Mouse (Mus musculus): ENCODE measurements around the gene Wt1. TPM values are rescaled to one million over a fixed set of nuclear protein-coding genes. Genes with fewer than 3 reads are reported as not detected.
A peak's percentile ranks its signal among the peaks of the same experiment; 100 is the strongest.

Gene Wt1
- polyA plus RNA-seq, 1 experiment from 2014 or later = 0.15 TPM

DNA sequence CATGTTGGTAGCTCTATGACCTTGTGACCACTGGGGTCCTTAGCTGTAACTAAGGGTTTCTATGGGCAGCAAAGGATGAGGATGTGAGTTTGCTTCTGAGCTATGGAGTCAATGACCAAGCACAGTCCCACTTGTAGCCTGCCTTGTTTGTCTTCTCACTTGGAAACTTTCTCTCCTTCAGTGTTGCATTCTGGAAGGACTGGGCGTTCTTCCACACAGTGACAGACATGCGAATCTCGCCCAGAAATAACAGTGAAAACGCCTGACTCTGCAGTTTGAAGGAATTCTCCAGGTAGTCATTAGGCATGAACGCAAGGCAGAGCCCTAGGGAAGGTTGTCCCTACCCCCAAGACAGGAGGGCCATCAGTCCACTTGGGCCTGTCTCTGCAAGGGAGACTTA lies 35.3 kb upstream of the Wt1 start:
- Histone ChIP-seq H3K4me2 (ENCODE audit: low read depth, low read length, severe bottlenecking) (no peak overlapping the region), H3K9me3 (ENCODE audit: control insufficient read depth, low read length) (no peaks in the 10 kb centered on the region), H3K27ac (ENCODE audit: low read depth, low read length) (no peak overlapping the region), H3K4me1 (replicated peaks; ENCODE audit: control insufficient read depth, insufficient read depth, low read length) (no peaks in the 10 kb centered on the region; the same call in 1 of the 2 replicates), H3K4me3 (ENCODE audit: low read depth, low read length) (no peak overlapping the region), H3K9ac (ENCODE audit: low read length) (no peak overlapping the region), H3K36me3 (ENCODE audit: control insufficient read depth, insufficient read depth, low read length) (no peaks in the 10 kb centered on the region), H3K27me3 (ENCODE audit: control insufficient read depth, insufficient read depth, low read length) (no peaks in the 10 kb centered on the region)
- 87% methylated on average over 5 of the region's 5 CpGs for WGBS
- DNase-seq (ENCODE audit: low spot score) = no peak
- ATAC-seq (replicated peaks; ENCODE audit: low FRiP score) = no peak

- Histone ChIP-seq H3K27me3 (ENCODE audit: control insufficient read depth, insufficient read depth, low read length) (no peaks in the 10 kb centered on the region), H3K4me3 (ENCODE audit: low read depth, low read length) (no peak within 1 kb of the TSS), H3K4me2 (ENCODE audit: low read depth, low read length, severe bottlenecking) (no peak within 1 kb of the TSS), H3K9me3 (ENCODE audit: control insufficient read depth, low read length) (no peaks in the 10 kb centered on the region), H3K4me1 (replicated peaks; ENCODE audit: control insufficient read depth, insufficient read depth, low read length) (no peaks in the 10 kb centered on the region; the same call in 1 of the 2 replicates), H3K27ac (ENCODE audit: low read depth, low read length) (no peak within 1 kb of the TSS), H3K9ac (ENCODE audit: low read length) (no peak within 1 kb of the TSS), H3K36me3 (ENCODE audit: control insufficient read depth, insufficient read depth, low read length) (no peaks in the 10 kb centered on the region)
- WGBS = 87% methylated on average over 2 of the region's 2 CpGs
- ATAC-seq (replicated peaks; ENCODE audit: low FRiP score) = no peak
- DNase-seq (ENCODE audit: low spot score) = no peak
Measured at GRCm38 (mm10) chr2:105091718-105092117, 34.6 kb upstream of the Wt1 start, which contains the start of gene Gm11060. Gm11060 (plus strand) TSS chr2:105092018.

DNA sequence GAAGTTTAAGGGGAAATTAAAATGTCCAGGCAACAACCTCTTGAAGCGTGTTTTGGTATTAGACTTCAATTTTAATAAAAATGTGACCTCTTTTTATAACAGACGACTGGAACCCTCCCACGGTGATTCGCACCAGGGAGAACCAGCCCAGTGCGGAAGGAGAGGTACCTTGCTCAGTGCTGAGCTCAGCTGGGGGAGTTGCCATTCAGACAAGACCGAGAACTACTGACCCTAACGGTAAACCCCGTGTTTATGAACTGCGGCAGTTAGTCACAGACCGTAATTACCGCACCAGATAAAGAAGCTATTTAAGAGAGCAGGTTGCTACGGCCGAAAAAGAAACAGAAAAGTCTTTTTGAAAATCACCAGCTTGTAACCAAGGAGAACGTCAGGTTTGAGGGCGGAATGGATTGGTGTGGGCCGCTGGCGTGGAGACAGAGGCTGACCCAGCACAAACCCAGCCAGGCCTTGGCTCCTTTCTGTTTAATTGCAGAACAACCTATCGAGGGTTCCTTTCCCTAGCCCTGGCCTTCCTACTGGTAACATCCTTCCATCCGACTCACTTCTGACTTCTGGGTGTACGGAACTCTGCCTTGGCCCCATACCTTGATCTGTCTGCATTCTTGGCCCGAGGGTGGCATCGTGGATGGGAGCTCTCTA lies 28.9 kb upstream of the Wt1 start:
- Histone ChIP-seq H3K36me3 (ENCODE audit: control insufficient read depth, insufficient read depth, low read length) (no peaks in the 10 kb centered on the region), H3K9me3 (ENCODE audit: control insufficient read depth, low read length) (no peaks in the 10 kb centered on the region), H3K9ac (ENCODE audit: low read length) (no peak overlapping the region), H3K4me3 (ENCODE audit: low read depth, low read length) (no peak overlapping the region), H3K27ac (ENCODE audit: low read depth, low read length) (no peak overlapping the region), H3K4me1 (replicated peaks; ENCODE audit: control insufficient read depth, insufficient read depth, low read length) (no peaks in the 10 kb centered on the region), H3K4me2 (ENCODE audit: low read depth, low read length, severe bottlenecking) (no peak overlapping the region), H3K27me3 (ENCODE audit: control insufficient read depth, insufficient read depth, low read length) (no peaks in the 10 kb centered on the region)
- DNase-seq (ENCODE audit: low spot score) (no peak), ATAC-seq (replicated peaks; ENCODE audit: low FRiP score) (no peak)
- WGBS = 91% methylated on average over 22 of the region's 22 CpGs

DNA sequence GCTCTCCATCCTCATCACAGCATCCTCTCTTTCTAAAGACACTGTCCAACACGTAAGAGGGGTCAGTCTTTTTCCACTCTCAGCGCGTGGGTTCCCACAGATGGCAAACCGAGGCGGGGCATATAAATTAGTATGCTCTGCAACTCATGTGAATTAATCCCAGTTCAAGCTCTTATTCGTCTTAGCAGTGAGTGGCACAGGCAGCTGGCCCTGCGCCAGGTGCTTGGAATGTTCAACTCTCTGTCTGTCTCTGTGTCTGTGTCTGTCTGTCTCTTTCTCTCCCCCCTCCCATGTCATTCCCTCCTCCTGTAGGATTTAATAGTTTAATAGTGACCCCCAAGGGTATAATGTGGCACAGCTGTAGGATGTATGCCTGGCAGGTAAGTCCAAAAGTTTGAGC lies 26.9 kb upstream of the Wt1 start:
- H3K4me1 ChIP-seq (replicated peaks; ENCODE audit: control insufficient read depth, insufficient read depth, low read length) = no peaks in the 10 kb centered on the region
- no peak overlapping the region for H3K4me3 ChIP-seq (ENCODE audit: low read depth, low read length)
- H3K9me3 ChIP-seq (ENCODE audit: control insufficient read depth, low read length) = no peaks in the 10 kb centered on the region
- ATAC-seq (replicated peaks; ENCODE audit: low FRiP score) (no peak), DNase-seq (ENCODE audit: low spot score) (no peak)
- no peak overlapping the region for H3K4me2 ChIP-seq (ENCODE audit: low read depth, low read length, severe bottlenecking)
- H3K36me3 ChIP-seq (ENCODE audit: control insufficient read depth, insufficient read depth, low read length) = no peaks in the 10 kb centered on the region
- H3K9ac ChIP-seq (ENCODE audit: low read length) = no peak overlapping the region
- no peak overlapping the region for H3K27ac ChIP-seq (ENCODE audit: low read depth, low read length)
- H3K27me3 ChIP-seq (ENCODE audit: control insufficient read depth, insufficient read depth, low read length) = no peaks in the 10 kb centered on the region
- WGBS = 76% methylated on average over 7 of the region's 7 CpGs

GRCm38 (mm10) chr2:105100541-105100940 lies 25.8 kb upstream of the Wt1 start:
- 70% methylated on average over 7 of the region's 7 CpGs for WGBS
- Histone ChIP-seq H3K4me1 (replicated peaks; ENCODE audit: control insufficient read depth, insufficient read depth, low read length) (no peaks in the 10 kb centered on the region), H3K27ac (ENCODE audit: low read depth, low read length) (no peak overlapping the region), H3K36me3 (ENCODE audit: control insufficient read depth, insufficient read depth, low read length) (no peaks in the 10 kb centered on the region), H3K27me3 (ENCODE audit: control insufficient read depth, insufficient read depth, low read length) (no peaks in the 10 kb centered on the region), H3K9me3 (ENCODE audit: control insufficient read depth, low read length) (no peaks in the 10 kb centered on the region), H3K9ac (ENCODE audit: low read length) (no peak overlapping the region), H3K4me3 (ENCODE audit: low read depth, low read length) (no peak overlapping the region), H3K4me2 (ENCODE audit: low read depth, low read length, severe bottlenecking) (no peak overlapping the region)
- DNase-seq (ENCODE audit: low spot score) (no peak), ATAC-seq (replicated peaks; ENCODE audit: low FRiP score) (no peak)

GRCm38 (mm10) chr2:105108703-105109158 lies 17.6 kb upstream of the Wt1 start:
- ATAC-seq (replicated peaks; ENCODE audit: low FRiP score) = peak; percentile 75
- no peak overlapping the region for H3K4me2 ChIP-seq (ENCODE audit: low read depth, low read length, severe bottlenecking)

GRCm38 (mm10) chr2:105114074-105114473 lies 12.3 kb upstream of the Wt1 start:
- DNase-seq (ENCODE audit: low spot score) (no peak), ATAC-seq (replicated peaks; ENCODE audit: low FRiP score) (no peak)
- H3K36me3 ChIP-seq (ENCODE audit: control insufficient read depth, insufficient read depth, low read length) = no peaks in the 10 kb centered on the region
- H3K4me1 ChIP-seq (replicated peaks; ENCODE audit: control insufficient read depth, insufficient read depth, low read length) = 0 out of 2 replicates have a peak, but pooled peaks cover 6% of the 10 kb centered on the region
- no peak overlapping the region for H3K4me2 ChIP-seq (ENCODE audit: low read depth, low read length, severe bottlenecking)
- H3K9ac ChIP-seq (ENCODE audit: low read length) = no peak overlapping the region
- 7% methylated on average over 9 of the region's 9 CpGs for WGBS
- H3K4me3 ChIP-seq (ENCODE audit: low read depth, low read length) = no peak overlapping the region
- no peaks in the 10 kb centered on the region for H3K9me3 ChIP-seq (ENCODE audit: control insufficient read depth, low read length)
- H3K27ac ChIP-seq (ENCODE audit: low read depth, low read length) = no peak overlapping the region
- peaks cover 16% of the 10 kb centered on the region for H3K27me3 ChIP-seq (ENCODE audit: control insufficient read depth, insufficient read depth, low read length)

More at GRCm38 (mm10) chr2:105108703-105109158, 17.6 kb upstream of the Wt1 start:
- 10% methylated on average over 6 of the region's 6 CpGs for WGBS
- no peaks in the 10 kb centered on the region for H3K9me3 ChIP-seq (ENCODE audit: control insufficient read depth, low read length)
- DNase-seq (ENCODE audit: low spot score) = no peak
- no peaks in the 10 kb centered on the region for H3K4me1 ChIP-seq (replicated peaks; ENCODE audit: control insufficient read depth, insufficient read depth, low read length)
- H3K9ac ChIP-seq (ENCODE audit: low read length) = no peak overlapping the region
- no peak overlapping the region for H3K27ac ChIP-seq (ENCODE audit: low read depth, low read length)
- peaks cover 7% of the 10 kb centered on the region; the same call in 1 of the 2 replicates for H3K27me3 ChIP-seq (ENCODE audit: control insufficient read depth, insufficient read depth, low read length)
- H3K4me3 ChIP-seq (ENCODE audit: low read depth, low read length) = no peak overlapping the region
- no peaks in the 10 kb centered on the region for H3K36me3 ChIP-seq (ENCODE audit: control insufficient read depth, insufficient read depth, low read length)

DNA sequence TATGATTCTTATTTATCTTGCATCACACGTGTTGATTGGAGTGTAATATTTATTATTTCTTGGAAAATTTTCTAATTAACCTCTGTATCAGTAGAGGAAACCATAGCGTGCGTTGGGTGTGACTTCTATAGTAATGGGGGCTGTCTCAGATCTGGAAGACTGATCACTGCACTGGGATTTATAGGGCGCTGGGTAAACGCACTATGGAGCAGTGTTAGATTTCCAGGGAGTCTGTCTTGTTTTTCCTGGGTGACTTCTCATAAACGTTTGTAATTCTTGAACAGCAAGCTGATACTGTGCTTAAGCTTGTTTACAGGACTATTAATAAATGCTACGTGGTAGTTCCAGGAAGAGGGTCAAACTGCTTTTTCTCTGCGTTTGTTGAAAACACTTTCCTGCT lies 8.7 kb upstream of the Wt1 start:
- no peak for ATAC-seq (replicated peaks; ENCODE audit: low FRiP score)
- H3K9ac ChIP-seq (ENCODE audit: low read length) = no peak overlapping the region

GRCm38 (mm10) chr2:105122216-105122615 lies 4.1 kb upstream of the Wt1 start:
- under 1% methylated on average over 8 of the region's 8 CpGs for WGBS
- Histone ChIP-seq H3K9ac (ENCODE audit: low read length) (no peak overlapping the region), H3K27me3 (ENCODE audit: control insufficient read depth, insufficient read depth, low read length) (peaks cover 76% of the 10 kb centered on the region), H3K27ac (ENCODE audit: low read depth, low read length) (no peak overlapping the region), H3K4me3 (ENCODE audit: low read depth, low read length) (no peak overlapping the region), H3K9me3 (ENCODE audit: control insufficient read depth, low read length) (no peaks in the 10 kb centered on the region), H3K4me2 (ENCODE audit: low read depth, low read length, severe bottlenecking) (no peak overlapping the region), H3K4me1 (replicated peaks; ENCODE audit: control insufficient read depth, insufficient read depth, low read length) (peaks cover 13% of the 10 kb centered on the region), H3K36me3 (ENCODE audit: control insufficient read depth, insufficient read depth, low read length) (no peaks in the 10 kb centered on the region)
- DNase-seq (ENCODE audit: low spot score) (no peak), ATAC-seq (replicated peaks; ENCODE audit: low FRiP score) (no peak)

More for the DNA sequence above, 8.7 kb upstream of the Wt1 start:
- H3K4me3 ChIP-seq (ENCODE audit: low read depth, low read length) = no peak overlapping the region
- H3K9me3 ChIP-seq (ENCODE audit: control insufficient read depth, low read length) = no peaks in the 10 kb centered on the region
- no peak overlapping the region for H3K27ac ChIP-seq (ENCODE audit: low read depth, low read length)
- H3K36me3 ChIP-seq (ENCODE audit: control insufficient read depth, insufficient read depth, low read length) = no peaks in the 10 kb centered on the region
- H3K4me2 ChIP-seq (ENCODE audit: low read depth, low read length, severe bottlenecking) = no peak overlapping the region
- peaks cover 6% of the 10 kb centered on the region; the same call in 1 of the 2 replicates for H3K4me1 ChIP-seq (replicated peaks; ENCODE audit: control insufficient read depth, insufficient read depth, low read length)
- no peak for DNase-seq (ENCODE audit: low spot score)
- 79% methylated on average over 8 of the region's 8 CpGs for WGBS
- H3K27me3 ChIP-seq (ENCODE audit: control insufficient read depth, insufficient read depth, low read length) = peaks cover 39% of the 10 kb centered on the region
